7 mouse cellular contexts compared by ENCODE assay signal in the genomic region with DNA sequence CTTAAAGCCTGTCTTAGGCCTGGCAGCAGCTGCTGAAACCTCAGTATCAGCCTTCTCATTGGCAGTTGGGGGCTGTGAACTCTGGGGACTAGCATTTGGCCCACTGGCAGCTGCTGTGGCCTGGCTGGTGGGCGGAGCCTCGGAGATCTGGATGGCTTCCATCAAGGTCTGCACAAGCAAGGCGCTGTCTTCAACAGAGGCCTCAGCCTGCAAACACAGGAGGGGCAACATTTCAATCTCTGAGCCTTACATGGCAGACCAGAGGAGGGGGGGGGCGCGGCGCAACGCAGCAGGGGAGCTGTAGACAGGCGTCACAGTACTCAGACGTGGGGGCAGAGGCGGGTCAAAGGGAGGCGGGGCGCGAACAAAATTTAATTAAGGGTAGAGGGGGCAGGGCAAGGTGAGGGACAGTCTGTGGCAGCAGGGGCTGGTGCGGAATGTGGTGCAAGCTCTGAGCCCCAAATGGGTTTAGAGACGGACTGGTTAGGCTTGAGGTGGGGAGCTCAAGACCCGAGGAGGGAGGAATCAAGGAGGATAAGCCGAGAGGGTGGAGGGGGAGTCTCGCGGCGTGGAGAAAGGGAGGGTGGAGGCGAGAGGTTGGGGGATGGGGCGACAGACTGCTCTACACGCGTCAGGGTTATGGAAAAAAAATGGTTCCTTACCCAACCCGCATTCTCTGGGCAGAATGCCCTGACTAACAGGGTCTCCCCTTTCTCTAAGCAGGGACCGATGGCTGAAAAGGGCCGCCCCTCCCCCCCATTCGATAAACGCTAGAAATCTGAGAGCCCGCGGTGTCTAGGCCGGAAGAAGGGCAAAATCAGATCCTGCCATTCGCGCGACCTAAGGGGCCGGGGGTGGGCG. TPM values are rescaled to one million over a fixed set of nuclear protein-coding genes. Genes with fewer than 3 reads are reported as not detected.
DNase-seq lines count a peak whose midpoint lies in the region; ATAC-seq and TF ChIP-seq lines count a peak whose summit lies in the region.

No protein-coding gene starts in this region.

- 0 out of 2 replicates have a peak, but pooled peaks cover 4% of the 10 kb centered on the region for H3K27me3 ChIP-seq in forebrain, embryonic 12.5 days
- H3K27me3 ChIP-seq in lung, embryonic 15.5 days = no peaks in the 10 kb centered on the region; the same call in 1 of the 2 replicates

- H3K9ac ChIP-seq in forebrain, embryonic 12.5 days = peak overlapping the region; percentile 81
- peak overlapping the region; percentile 78 for H3K9ac ChIP-seq in lung, embryonic 15.5 days

- H3K4me2 ChIP-seq in forebrain, embryonic 12.5 days = peak overlapping the region; percentile 56
- H3K4me2 ChIP-seq in lung, embryonic 15.5 days = peak overlapping the region; percentile 49

- H3K9me3 ChIP-seq in forebrain, embryonic 12.5 days = no peaks in the 10 kb centered on the region
- H3K9me3 ChIP-seq in lung, embryonic 15.5 days = no peaks in the 10 kb centered on the region

- intact Hi-C loops in heart, postnatal 14 days (cut with DNase I) = loop anchor here (5.0 to 10.0 kb wide), 4 partner anchors 58 to 904 kb away; a partner anchor contains a TSS

- peak; percentile 62 for DNase-seq in MN1 (ENCODE audit: low spot score)
- DNase-seq in heart, postnatal 14 days = peak; percentile 55 to 69
- peak; percentile 20 to 47 for DNase-seq in layer of hippocampus, adult 18-20 months (ENCODE audit: low spot score in 2 of 2)
- peak; percentile 60 for DNase-seq in ovary, postnatal 36 days (ENCODE audit: low spot score)

- H3K36me3 ChIP-seq in forebrain, embryonic 12.5 days (replicated peaks) = peaks cover 44% of the 10 kb centered on the region
- peaks cover 35% of the 10 kb centered on the region for H3K36me3 ChIP-seq in lung, embryonic 15.5 days

- no peak for TF ChIP-seq POLR2A in bone marrow macrophage, adult 2 months (IDR thresholded peaks at IDR 0.05; ENCODE audit: borderline replicate concordance, low read depth, low read length)

- 0 out of 2 replicates have a peak overlapping the region, but pooled peaks have one; percentile 11 for H3K27ac ChIP-seq in bone marrow macrophage, adult 2 months (ENCODE audit: insufficient read depth, low read depth, low read length)
- H3K27ac ChIP-seq in forebrain, embryonic 12.5 days = peak overlapping the region; percentile 93
- peak overlapping the region; percentile 83 for H3K27ac ChIP-seq in lung, embryonic 15.5 days

- TF ChIP-seq CTCF in bone marrow macrophage, adult 2 months (IDR thresholded peaks at IDR 0.05; ENCODE audit: low read depth, low read length) = no peak

- peaks cover 7% of the 10 kb centered on the region for H3K4me1 ChIP-seq in bone marrow macrophage, adult 2 months (ENCODE audit: control insufficient read depth, insufficient read depth, low read length)
- peaks cover 24% of the 10 kb centered on the region for H3K4me1 ChIP-seq in forebrain, embryonic 12.5 days
- H3K4me1 ChIP-seq in lung, embryonic 15.5 days = peaks cover 11% of the 10 kb centered on the region

- peak overlapping the region; percentile 81 for H3K4me3 ChIP-seq in bone marrow macrophage, adult 2 months (ENCODE audit: insufficient read depth, low read length)
- H3K4me3 ChIP-seq in forebrain, embryonic 12.5 days (replicated peaks) = peak overlapping the region; percentile 62
- H3K4me3 ChIP-seq in lung, embryonic 15.5 days = peak overlapping the region; percentile 59

- ATAC-seq in forebrain, embryonic 12.5 days (ENCODE audit: low FRiP score) = peak; percentile 36
- ATAC-seq in lung, embryonic 15.5 days (ENCODE audit: borderline replicate concordance, extremely low read depth, low FRiP score, low TSS enrichment) = peak; percentile 40

- WGBS in forebrain, embryonic 12.5 days = 15% methylated on average over 36 of the region's 37 CpGs
- whole genome bisulfite sequencing in lung, embryonic 15.5 days = 15% methylated on average over 32 of the region's 37 CpGs

RNA-seq across cellular contexts. Expression of a gene that starts 1.4 kb away (rescaled TPM):
- polyA plus RNA-seq in bone marrow macrophage, adult 2 months (2012; ENCODE audit: insufficient read depth, insufficient read length, missing spikeins) = 45.1 and 52.6 TPM in 2 replicates
- 854 and 906 TPM in 2 replicates for polyA plus RNA-seq in forebrain, embryonic 12.5 days (2016; fragmentation: Nextera tagmentation; extraction: Ambion mirVana)
- total RNA-seq in heart, postnatal 14 days (2021) = 100 to 1,000 TPM; 111 to 115 TPM
- 100 to 1,000 TPM; 525 to 550 TPM for total RNA-seq in layer of hippocampus, adult 18-20 months (2021)
- 610 and 614 TPM in 2 replicates for polyA plus RNA-seq in lung, embryonic 15.5 days (2015; fragmentation: Nextera tagmentation; extraction: Ambion mirVana)

Comparison
In these comparisons a context has a peak if more than half of its experiments do, and no peak if none do; other contexts are left out.
1. Peak in every context shown above with its lines: DNase-seq, ATAC-seq, H3K4me3 ChIP-seq and H3K27ac ChIP-seq.
2. H3K27ac ChIP-seq: peak in every context shown above with its lines; median percentile 93 in forebrain, embryonic 12.5 days; 83 in lung, embryonic 15.5 days; 11 in bone marrow macrophage, adult 2 months.
3. RNA of a gene that starts 1.4 kb away (polyA plus RNA-seq): 854 to 906 TPM in forebrain, embryonic 12.5 days and 610 to 614 TPM in lung, embryonic 15.5 days; 45.1 to 52.6 TPM in bone marrow macrophage, adult 2 months; every median in the first group is over 10 times any median in the second.